Mouse (Mus musculus) testis, adult 2 months (tissue): ENCODE results near the gene Tmem120b.

Experiments used
- CTCF ChIP-seq: fragments of 200-500 bp; IDR thresholded peaks from 2 replicates; pipeline ENCODE4 v1.5.1; 2012; ENCODE audit warnings: low read depth, mild to moderate bottlenecking, inconsistent platforms, low read length, moderate library complexity; ENCODE audit not compliant: control insufficient read depth, insufficient read depth, insufficient replicate concordance
- POLR2A ChIP-seq: fragments of 200-500 bp; IDR thresholded peaks from 2 replicates; pipeline ENCODE4 v1.6.1; 2012; ENCODE audit warnings: low read depth, mild to moderate bottlenecking, inconsistent platforms, low read length, moderate library complexity; ENCODE audit not compliant: control insufficient read depth

DNA sequence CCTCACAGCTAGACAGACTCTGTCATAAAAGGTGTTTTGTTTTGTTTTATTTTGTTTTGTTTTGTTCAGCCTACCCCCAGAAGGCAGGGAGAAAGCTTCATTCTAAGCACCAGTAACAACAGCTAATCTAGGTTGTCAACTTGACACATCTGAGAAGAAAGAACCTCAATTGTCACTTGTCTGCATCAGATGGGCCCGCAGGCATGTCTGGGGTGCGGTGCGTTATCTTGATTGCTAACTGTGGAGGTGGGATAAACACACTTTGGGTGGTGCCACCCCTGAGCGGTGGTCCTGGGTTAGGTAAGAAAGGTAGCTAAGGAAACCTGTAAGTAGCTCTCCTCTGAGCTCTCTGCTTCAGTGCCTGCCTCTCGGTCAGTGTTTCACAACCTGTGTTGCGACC, 58.8 kb downstream of the Tmem120b start:
- TF ChIP-seq CTCF (no peak), POLR2A (no peak)
